Mouse (Mus musculus) retina, postnatal 1 day (tissue): ENCODE results near the gene Fbxo47.
A peak's percentile ranks its signal among the peaks of the same experiment; 100 is the strongest.

Experiments used
- DNase-seq: peaks from one replicate; pipeline ENCODE4 v3.0.0-alpha.2; 2012

Fbxo47 gene

DNA sequence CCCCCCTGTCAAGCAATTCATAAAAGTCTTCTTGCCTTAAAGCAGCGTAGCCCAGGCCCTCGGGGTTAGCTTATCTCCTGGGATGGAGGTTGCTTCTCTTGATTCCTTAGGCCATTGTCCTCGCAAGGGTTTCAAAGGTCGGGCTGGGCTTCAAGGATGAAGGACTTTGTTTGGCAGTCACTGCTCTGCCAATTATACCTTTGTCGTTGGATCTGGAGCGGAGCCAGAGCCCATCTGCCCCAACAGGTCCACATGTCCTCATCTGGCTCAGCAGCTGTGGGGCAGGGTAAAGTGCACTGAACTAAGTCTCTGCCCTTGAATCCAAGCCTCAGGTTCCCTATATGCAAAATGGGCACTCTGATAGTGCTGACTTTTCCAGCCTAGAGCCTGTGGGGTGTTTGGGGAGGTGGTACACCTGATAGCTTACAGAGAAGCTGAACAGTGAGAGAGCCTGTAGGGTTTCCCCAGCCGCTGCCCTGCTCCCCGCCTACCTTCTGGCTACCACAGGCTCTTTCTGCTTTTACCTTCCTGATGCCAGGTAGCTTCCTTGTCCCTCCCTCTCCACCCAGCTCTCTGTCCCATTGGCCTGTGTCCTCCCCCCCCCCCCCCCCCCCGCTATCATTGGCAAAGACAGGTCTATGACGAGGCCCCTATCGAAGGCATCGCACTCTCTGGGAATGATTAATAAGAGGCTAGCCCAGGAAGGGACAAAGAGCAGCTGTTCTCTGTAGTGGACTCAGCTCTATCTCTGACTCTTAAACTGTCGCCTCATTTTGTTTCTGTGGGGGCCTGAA, 72.2 kb downstream of the Fbxo47 start:
- peak; percentile 51 for DNase-seq

DNA sequence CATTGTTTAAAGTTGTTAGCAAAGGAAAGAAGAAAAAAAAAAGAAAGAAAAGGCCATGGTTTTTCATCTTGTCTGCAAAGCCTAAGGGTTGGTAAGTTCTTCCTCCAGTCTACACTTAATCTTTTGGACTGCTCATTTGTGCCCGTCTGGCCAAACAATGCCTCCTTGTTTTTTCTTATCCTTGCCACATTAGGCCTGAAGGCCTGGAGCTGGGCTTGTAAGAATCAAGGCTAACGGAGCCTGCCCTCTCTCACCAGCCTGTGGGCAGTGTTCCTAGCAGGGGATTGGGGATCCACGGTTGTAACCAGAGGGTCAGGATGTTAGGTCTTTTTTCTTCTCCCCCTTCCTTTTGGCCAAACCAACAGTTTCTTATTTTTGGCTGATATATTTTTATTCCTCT, 73.0 kb downstream of the Fbxo47 start:
- peak; percentile 54 for DNase-seq

DNA sequence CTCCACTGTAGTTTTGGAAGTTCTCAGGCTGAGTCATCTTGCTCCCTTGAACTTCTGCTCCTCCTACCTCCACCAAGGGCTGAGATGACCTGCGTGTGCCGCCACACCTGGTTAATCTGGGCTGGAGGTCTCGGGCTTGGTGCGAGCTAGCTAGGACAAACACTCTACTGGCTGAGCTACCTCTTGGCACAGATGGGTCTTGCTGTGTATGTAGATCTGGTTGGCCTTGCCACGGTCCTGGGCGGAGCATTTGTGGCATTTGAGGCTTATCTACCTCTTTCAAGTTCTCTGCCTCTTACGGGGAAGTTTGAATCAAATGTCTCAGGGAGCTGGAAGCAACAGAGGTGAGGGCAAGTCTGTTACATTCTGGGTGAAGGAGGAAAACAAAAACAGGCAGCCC, 73.6 kb downstream of the Fbxo47 start:
- no peak for DNase-seq

DNA sequence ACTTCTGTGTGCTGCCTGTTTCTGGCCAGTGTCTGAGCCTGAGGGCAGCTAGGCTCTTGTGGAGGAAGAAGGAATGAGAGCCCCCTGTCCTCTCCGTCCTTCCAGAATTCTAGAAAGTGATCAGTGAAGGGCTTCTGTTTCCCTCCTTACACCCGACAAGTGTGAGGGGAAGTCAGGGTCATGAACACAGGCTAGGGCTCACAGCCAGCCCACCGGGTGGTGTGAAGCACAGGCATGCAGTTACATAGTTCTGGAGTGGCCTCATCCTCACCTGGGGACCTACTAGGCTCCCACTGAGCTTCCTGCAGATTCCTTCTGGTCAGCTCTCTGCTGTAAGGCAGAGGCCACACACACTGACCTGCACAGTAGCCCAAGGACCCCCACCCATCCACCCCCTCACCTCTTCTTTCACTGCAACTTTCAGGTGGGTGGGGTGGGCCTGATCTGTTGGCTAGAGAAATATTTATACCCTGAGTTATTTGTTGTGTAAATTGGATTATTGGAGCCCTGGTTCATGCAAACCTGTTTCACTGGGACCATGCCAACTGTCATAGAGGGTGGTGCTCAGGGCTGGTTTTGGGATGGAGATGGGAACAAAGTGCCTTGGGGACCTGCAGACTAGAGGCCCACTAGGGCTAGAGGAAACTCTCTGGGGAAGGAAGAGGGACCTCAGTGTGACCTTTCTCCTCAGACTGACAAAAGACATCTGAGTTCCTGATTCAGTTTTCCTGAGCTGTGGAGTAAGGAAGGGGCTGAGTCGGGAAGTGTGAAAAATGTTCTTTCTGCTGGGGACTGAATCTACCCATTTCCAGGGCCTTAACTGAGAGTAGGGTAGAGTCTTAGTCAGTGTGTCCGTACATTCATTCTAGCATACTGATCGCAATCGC, 74.5 kb downstream of the Fbxo47 start:
- no peak for DNase-seq

DNA sequence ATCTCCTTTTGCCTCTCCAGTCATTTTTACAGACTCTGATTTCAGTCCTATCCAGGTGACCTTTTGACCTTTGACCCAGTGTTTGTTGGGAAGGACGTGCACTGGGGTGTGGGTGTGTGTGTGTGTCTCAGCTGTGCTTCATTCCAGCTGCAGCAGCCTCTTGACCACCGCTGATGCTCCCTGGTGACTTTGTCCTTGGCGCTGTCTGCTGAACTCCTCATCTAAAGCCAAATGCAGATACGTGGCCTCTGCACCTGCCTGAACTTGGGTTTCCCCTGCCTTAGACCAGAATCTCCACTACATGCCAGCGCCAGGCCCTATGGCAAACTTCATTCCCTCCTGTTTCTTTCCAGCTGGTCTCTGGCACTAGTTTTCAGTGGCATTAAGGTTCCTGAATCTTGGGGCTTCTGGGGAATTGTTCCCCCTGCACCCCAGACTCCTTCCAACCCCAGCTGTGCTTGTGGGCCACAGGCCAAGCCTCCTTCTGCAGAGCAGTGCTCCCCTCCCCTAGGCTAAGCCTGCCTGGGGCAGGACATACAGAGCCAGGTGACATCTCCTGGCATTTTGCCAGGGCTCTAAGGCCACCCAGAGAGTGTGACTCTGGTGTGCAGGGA, 75.2 kb downstream of the Fbxo47 start:
- DNase-seq, result peak; percentile 85

DNA sequence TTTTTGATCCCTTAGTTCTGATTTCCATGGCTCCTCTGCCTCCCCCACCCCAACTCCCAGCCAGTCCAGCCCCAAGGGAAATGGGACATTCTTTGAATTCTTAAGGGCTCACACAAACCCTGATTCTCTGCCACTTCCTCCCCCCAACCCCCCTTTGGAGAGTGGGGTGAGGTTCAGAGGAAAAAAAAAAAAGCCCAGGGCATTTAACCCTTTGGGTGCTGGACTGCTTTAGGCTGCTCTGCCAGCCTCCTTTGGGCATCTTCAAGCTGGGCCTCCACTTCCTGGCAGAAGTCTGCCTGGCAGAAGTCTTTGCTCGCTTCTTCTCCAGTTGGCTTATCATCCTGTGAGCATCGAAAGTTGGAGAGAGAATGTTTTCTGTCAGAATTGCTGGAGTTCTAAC, 75.9 kb downstream of the Fbxo47 start:
- peak; percentile 69 for DNase-seq

DNA sequence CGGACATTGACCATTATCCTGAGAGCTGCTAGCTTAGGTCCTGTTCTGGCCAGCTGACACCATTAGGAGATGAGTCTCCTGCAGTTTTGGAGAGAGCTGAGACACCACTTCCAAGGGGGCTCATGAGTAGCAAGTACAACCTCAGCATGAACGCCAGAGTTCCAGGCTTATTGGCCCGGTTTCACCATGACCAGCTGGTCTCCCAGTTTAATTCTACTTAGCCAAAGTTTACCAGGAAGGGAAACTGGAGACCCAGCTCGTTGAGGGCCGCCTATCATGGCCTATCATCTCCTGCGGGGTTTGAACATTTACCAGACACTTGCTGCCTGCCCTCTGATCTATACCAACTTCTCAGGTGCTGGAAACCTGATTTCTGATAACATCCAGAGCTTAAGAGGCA, 76.3 kb downstream of the Fbxo47 start:
- no peak for DNase-seq

DNA sequence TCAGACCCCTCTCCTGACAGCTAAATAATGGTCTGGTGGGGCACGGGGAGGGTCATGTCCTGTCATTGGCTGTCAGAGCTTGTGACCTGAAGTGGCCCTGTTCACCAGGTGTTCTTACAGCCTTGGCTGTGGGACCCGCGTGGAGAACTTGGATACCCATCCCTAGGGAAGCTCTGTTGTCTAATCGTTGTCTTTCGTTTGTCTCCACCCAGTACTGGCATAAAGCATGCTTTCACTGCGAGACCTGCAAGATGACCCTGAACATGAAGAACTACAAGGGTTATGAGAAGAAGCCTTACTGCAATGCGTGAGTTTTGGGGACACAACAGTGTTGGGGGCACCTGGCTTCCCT, 77.4 kb downstream of the Fbxo47 start:
- no peak for DNase-seq

DNA sequence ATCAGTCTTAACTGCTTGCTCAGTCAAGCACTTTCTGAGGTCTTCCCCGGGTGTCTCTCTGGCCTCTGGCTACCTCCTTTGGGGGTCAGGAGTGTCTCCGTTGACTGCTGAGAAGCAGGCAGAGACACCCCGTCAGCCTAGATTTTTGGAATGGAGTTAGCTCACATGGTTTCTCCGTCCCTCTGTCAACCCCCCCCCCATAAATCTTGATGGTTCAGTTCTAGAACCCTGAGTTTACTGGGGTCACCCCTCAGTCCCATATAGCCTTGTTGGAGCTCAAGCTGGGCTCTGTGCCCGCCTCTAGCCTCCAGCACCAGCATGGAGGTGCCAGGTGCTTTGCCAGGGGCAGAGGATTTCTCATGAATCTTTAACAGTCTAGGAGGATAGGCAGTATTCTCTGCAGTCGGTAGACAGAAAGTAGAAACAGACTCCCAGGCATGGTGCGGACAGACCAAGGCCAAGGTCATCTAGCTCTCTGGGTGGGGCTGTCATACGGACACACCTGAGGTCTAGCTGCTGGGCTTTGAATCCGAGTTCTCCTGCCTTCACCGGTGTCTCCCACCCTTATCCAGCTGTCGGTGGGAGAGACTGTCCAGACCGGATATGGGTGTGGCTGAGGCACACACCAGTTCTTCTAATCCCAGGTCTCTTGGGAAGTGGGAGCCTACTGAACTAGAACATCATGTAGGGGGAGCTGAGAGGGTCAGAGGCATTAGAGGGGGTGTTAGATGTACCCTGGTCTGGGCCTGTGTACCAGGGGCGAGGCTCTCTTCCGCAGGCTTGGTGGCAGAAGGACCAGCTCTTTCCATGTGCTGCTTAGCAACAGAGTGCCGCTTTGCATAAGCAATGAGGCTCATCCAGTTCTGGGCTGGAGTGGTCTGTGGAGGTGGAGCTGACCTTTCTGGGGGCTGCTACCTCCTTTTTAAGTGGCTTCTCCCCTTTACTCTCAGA, 78.0 kb downstream of the Fbxo47 start:
- DNase-seq, result peak; percentile 77

DNA sequence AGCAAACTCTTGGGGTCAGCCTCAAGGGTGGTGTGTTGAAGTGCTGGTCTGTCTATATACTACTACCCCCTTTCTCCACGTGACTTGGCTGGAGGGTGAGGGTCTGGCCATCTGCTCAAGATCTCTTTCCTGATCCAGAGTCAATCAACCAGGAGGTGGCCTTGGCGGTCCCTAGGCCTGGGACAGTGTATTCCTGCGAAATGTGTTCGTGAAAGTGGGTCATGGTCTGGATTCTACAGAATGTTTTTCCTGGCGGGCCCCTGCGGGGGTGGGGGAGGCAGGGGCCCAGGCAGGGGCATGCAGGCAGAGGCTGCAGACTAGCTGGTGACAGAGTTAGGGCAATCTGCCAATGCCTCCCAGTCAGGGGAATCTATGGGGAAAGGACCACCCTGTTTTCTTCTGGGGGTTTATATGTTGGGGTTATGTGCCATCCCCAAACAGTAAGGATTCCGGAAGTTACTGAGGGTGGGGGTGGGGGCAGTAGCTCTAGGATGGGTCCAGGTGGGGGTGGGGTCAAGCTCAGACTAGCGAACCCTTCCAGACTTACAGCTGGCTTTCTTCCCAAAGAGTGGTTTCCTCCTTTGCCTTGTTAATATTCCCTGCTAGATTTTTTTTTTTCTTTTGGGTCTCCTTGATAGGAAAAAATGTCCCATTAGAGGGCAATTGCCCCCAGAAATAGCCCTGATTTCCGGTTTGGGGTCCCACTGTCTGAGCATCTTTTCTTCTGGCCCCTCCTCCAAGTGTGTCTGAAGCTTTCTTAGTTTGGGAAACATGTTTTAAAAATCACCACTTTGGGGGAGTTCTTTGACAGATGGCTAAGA, 78.9 kb downstream of the Fbxo47 start:
- peak; percentile 94 for DNase-seq

DNA sequence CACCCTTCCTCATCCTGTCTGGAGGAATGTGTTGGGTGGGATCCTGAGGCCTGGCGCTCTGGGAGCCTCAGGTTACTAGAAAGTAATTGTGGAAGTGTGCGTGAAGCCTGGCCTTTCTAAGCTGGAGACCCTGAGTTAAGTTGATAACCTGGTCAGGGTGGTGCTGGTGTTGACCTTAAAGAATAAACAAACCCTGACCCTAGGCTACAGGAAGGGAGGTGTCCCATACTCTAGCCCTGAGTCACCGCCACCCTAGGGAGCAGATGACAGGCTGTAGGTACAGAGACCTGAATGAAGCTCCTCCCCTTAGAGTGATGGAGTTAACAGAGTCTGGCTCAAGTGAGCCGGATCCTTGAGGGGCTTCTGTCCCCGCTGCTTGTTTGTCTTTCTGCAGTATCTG, 80.1 kb downstream of the Fbxo47 start:
- no peak for DNase-seq
